Mouse (Mus musculus): ENCODE data around the gene Twnk.
"Not testable (repeated sequence)": the region's sequence is repeated elsewhere in the genome, so short reads cannot be mapped to it uniquely, and the experiment has no call there.

The Twnk gene

DNA sequence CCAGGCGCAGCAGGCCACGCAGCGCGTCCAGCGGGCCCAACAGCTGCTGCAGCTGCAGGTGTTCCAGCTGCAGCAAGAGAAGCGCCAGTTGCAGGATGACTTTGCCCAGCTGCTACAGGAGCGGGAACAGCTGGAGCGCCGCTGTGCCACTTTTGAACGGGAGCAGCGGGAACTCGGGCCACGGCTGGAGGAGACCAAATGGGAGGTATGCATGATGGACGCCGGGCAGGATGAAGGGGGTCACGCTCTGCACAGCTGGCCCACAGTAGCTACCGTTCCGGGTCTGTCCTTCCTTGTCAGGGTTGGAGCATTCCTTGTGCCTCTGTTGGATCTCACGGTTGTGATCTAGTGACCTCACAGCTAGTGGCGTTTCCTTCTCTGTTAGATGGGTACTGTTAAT, 19.3 kb downstream of the Twnk start:
- no peak for DNase-seq (ENCODE audit: low spot score in 2 of 2)

GRCm38 (mm10) chr19:45025937-45026568, 20.6 kb downstream of the Twnk start:
- no peak for DNase-seq (ENCODE audit: low spot score in 2 of 2)

DNA sequence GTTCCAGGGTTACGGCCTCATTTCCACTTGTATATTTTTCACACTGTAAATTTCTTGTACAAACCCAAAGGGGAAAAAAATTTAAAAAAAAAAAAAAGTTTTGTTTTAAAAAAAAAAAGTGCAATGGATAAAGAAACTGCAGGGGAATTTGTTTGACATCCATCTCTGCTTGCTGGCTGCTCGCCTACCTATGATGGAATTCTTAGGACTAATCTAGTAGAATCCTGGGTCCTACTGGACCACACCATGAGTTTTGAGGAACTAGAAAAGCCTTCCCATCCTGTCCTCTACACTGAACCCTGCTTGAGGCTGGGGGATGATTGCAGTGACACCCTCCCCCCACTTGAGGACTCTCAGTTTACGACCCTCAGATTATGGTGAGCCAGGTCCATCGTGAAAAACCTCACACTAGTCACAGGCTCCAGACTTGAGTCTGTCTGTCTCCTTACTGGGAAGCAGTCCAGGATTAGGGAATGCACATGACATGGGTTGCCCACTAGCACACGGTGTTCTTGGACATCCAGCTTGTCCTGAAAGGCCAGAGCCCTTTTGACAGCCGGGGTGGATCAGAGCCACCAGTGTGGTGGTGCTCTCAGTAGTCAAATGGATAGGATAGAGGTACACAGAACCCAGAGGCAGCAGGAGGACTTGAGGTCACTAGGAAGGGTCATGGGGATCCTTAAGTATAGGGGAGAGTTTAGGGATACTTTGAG, 21.7 kb downstream of the Twnk start:
- no peak for DNase-seq (ENCODE audit: low spot score in 2 of 2)

DNA sequence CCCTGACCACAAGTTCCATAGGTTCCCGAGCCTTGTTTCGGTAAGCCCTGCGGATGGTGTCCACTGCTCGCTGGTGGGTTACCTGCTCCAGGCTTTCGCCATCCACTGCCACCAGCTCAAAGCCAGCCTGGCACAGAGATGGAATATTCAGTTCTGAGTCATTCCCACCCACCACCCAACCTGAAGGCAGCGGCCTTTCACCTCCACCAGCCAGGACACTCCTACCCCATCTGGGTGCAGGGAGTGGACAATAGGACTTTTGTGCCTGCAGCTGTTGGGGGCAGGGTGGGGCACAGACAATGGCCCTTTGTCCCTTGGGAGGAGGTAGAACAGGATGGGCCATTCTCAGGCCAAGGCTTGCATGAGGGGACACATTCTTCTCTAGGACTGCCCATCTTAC, 22.4 kb downstream of the Twnk start:
- DNase-seq (ENCODE audit: low spot score in 2 of 2): peak in 1 of 2 experiments; percentile 21

- no peak for DNase-seq (ENCODE audit: low spot score in 2 of 2)
Measured at GRCm38 (mm10) chr19:45028746-45029145, 23.3 kb downstream of the Twnk start.

DNA sequence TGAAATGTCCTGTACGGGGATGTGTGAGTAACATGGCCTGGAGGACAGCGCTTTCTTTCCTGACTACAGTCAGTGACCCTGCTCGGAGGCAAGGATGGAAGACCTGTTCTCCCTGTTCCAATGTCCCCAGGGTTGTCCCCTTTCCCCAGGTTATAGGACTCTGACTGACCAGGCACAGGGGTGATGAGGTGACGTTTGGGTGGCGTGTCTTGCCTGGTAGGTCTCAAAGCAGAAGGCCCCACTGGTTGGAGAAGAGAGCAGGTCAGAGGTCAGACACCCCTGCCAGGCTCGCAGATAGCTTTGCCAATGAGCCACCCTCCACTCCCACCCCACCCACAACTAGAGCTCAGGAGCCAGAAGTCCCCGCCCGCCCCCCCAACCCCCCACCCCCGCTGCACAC, 24.1 kb downstream of the Twnk start:
- no peak for DNase-seq (ENCODE audit: low spot score in 2 of 2)

DNA sequence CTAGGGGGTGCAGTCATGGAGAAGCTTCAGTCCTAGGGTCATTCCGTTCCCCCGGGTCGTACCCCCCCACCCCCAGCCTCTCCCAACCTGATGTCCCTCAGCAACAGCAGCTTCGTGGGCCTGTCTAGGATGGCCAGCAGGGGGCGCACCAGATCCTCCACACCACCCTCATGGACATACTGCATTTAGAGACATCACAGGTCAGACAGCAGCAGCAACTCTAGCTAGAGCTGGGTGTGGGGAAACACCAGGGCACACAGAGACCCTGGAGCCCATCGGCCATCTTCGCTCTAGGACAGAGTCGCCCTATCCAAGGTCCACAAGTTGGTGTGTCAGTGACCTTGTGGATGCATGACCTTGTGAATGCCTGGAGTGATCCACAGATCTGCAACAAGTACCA, 24.6 kb downstream of the Twnk start:
- peak; percentile 43 to 64 for DNase-seq (ENCODE audit: low spot score in 2 of 2)

DNA sequence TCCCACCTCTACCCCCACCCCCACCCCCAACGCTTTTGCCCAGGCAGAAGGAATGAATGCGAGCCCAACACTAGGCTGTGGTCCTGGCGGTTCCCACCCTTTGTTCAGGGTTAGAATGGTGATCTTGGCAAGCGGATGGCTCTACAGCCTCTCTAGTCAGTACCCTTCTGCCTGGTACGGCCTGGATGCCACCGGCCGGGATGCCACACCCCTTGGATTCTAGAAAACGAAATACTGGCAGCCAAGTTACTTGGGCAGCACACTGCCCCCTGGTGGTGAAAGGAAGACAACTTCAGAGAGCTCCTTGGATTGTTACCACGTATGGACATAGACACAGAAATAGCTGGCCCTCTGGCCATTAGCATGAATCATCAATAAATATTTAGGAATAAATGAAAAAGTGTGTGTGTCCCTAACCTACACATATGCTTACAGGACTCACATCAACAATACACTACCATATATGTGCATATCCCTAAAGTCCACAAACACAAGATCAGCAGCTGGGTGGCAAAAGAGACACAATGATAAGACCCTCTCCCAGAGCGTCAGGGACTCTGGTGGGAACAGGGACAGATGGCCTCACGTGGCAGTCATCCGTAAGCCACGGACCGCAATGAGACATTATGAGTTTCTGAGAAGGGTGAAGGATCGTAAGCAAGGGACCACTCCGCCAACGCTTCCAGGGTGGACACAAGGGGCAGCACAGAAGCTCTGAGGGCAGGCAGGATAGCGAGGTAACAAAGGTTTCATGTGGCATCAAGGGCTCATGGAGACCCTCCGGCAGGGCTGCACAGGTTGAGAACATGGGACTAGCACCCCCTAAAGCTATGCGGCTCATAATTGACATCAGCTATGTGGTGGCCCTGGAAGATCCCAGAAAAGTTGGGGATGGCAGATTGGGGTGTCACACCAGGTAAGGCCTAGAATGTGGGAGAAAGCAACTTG, 25.6 kb downstream of the Twnk start:
- peak; percentile 57 to 77 for DNase-seq (ENCODE audit: low spot score in 2 of 2)

- peak; percentile 70 to 80 for DNase-seq (ENCODE audit: low spot score in 2 of 2)
Measured at GRCm38 (mm10) chr19:45031780-45032179, 26.3 kb downstream of the Twnk start.

DNA sequence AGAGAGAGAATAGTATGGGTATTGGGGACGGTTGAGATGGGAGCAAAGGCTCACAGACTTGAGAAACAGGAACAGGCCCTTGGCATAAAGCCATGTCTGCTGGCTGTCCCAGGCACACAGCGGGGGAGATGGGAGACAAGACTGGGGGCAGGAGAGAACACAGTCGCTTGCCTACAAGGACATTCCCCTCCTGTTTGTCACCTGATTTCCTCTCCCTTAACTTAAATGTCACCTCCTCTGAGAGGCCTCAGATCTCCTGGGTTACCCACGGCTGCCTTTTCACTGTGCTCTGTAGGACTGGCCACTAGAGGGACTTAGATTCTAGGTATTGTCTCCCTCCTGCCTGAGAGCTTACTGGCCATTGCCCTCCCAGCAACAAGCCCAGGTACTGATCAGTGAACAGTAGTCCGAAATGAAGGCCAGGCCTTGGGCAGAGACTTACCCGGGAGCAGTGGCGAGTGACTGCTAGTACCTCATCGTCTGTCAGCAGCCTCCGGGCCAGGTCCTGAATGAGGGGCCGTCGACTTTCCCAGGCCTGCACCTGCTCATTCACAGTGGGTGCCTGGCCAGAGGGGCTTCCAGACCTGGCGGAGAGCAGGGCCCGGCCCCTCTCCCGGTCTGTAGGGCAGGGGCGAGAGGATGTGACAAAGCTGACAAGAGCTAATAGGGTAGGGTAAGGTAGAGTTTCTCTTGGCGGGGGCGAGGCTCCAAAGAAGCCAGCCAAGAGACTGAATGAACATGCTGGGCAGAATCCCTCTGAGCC, 27.3 kb downstream of the Twnk start:
- DNase-seq (ENCODE audit: low spot score in 2 of 2): no peak

DNA sequence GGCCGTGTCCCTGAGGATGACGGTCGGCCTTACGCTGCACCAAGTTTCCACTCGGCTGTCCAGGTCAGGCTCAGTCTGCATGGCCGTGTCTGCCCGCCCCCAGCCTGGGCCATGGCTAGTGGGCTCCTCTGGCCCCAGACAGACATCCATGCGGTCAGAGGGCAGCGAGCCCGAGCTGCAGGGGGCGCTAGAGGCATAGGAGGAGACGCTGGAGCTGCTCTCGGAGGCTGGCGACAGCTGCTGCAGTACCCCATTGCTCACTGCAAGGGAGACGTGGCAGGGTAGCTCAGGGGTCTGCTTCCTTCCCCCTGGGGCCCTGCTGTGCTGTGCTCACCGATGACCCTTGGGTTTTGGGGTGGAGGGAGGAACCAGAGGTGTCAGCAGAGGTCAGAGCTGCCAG, 31.4 kb downstream of the Twnk start:
- DNase-seq (ENCODE audit: low spot score in 2 of 2): no peak

DNA sequence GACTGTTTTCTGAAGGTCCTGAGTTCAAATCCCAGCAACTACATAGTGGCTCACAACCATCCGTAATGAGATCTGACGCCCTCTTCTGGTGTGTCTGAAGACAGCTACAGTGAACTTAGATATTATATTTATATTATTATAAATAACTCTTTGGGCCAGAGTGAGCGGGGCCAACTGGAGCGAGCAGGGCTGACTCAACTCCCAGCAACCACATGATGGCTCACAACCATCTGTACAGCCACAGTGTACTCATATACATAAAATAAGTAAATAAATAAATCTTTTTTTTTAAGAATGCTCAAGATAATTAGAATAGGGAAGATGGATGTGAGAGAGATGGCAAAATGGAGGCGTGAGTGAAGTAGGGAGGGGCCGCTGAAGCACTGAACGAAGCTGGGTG, 32.7 kb downstream of the Twnk start:
- not testable (repeated sequence) for DNase-seq (ENCODE audit: low spot score in 2 of 2)

DNA sequence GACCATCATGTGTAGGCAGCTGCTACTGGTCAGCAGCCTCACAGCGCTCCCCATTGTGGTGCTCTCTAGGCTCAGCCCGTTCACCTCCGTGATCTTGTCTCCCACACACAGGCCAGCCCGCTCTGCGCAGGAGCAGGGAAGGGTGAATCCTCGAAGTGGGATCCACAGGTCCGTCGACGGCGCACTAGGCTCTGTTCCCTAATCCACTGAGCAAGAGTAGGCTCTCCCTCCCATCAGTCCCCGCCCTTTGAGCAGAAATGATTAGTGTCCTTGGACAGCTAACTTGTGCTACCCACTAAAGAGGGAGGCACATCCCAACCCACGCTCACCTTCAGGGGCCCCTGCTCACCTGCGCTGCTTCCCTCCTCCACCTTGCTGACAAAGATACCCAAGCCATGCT, 34.8 kb downstream of the Twnk start:
- DNase-seq (ENCODE audit: low spot score in 2 of 2): no peak

GRCm38 (mm10) chr19:45044389-45044927, 39.0 kb downstream of the Twnk start:
- DNase-seq (ENCODE audit: low spot score in 2 of 2): no peak

DNA sequence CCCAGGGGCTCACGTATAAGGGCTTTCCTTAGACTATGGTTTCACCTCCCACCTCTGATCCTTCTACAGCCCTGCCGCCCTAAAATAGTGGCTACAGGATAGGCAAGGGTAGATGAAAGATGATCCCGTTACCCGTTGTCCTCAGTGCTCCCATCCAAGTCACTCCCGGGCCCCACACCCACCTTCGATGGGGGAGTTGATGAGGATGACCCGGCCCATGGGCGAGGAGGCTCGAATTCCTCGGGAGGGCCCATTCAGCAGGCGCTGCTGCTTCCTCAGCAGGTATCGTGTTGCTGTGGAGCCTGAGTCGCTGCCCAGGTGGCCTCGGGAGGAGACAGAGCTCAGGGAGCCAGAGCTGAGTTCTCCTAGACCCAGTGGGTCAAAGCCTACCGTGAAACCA, 39.8 kb downstream of the Twnk start:
- no peak for DNase-seq (ENCODE audit: low spot score in 2 of 2)

GRCm38 (mm10) chr19:45045651-45046050, 40.2 kb downstream of the Twnk start, which contains the start of gene Pdzd7:
Gene Pdzd7 (minus strand): TSS chr19:45045717.
- DNase-seq (ENCODE audit: low spot score in 2 of 2): no peak

- DNase-seq (ENCODE audit: low spot score in 2 of 2): peak; percentile 83
Measured at GRCm38 (mm10) chr19:45046523-45047321, 41.3 kb downstream of the Twnk start.

GRCm38 (mm10) chr19:45047417-45047934, 42.0 kb downstream of the Twnk start, which contains the start of gene Sfxn3:
Gene Sfxn3 (plus strand): TSS chr19:45047503.
- DNase-seq (ENCODE audit: low spot score in 2 of 2): peak; percentile 92 to 94

DNA sequence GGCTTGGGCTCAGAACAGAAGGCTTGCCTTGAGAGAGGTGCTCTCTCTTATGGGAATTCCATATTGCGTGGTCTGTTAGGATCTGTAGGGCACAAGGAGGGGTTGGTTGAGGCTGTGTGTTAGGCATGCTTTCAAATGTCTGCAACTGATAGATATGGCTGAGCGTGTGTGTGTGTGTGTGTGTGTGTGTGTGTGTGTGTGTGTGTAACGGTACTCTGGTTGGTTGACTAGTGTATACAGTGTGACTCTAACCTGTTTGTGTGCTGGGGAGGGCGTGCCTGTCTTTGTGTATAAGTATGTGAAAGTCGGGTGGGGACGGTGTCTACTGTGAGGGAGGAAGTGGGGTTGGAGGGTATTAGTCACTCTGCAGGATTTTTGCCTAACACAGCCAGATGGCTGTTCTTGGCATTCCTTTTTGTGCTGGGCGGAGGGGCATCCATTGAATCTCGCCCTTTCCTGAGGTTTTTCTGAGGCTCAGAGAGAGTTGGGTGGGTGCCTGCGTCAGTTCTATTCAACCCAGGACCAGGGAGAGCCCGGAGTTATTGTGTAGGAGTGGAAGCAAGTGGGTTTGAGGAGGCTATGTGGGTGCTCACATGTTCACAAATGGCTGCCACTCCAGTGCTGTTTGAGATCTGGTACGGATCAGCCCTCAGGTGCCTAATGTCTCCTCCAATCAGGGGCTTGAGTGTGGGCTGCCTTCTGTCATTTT, 42.6 kb downstream of the Twnk start:
- peak; percentile 62 to 75 for DNase-seq (ENCODE audit: low spot score in 2 of 2)
